Mouse (Mus musculus) CH12.LX (cell line): Measurements from ENCODE around the gene Siglec1.

Experiments
- CHD1 ChIP-seq: IDR thresholded peaks from 2 replicates; pipeline ENCODE4 v1.6.1; 2012; ENCODE audit warnings: low read depth, low read length, improper control_type of control experiment, inconsistent platforms
- CTCF ChIP-seq, 2 experiments: IDR thresholded peaks in 1 of 2; conservative IDR thresholded peaks in 1 of 2; 2 replicates each; pipeline ENCODE4 v1.5.1; 2011 to 2012; ENCODE audit warnings: low read depth in 2 of 2, low read length in 2 of 2, improper control_type of control experiment in 1 of 2, inconsistent platforms in 1 of 2, mild to moderate bottlenecking in 1 of 2, moderate library complexity in 1 of 2
- ELF1 ChIP-seq: IDR thresholded peaks from 2 replicates; pipeline ENCODE4 v1.6.1; 2014; ENCODE audit warnings: low read depth, mild to moderate bottlenecking, inconsistent platforms, low read length, improper control_type of control experiment
- KAT2A ChIP-seq: IDR thresholded peaks from 2 replicates; pipeline ENCODE4 v1.6.1; 2012; ENCODE audit warnings: low read length, improper control_type of control experiment, inconsistent platforms; ENCODE audit not compliant: insufficient replicate concordance
- MAX ChIP-seq: IDR thresholded peaks from 2 replicates; pipeline ENCODE4 v1.6.1; 2011; ENCODE audit warnings: low read length, improper control_type of control experiment
- POLR2A ChIP-seq: IDR thresholded peaks from 2 replicates; pipeline ENCODE4 v1.6.1; 2011; ENCODE audit warnings: low read depth, mild to moderate bottlenecking, improper control_type of control experiment, low read length
- POLR2AphosphoS2 ChIP-seq: IDR thresholded peaks from 2 replicates; pipeline ENCODE4 v1.6.1; 2011; ENCODE audit warnings: low read depth, low read length, improper control_type of control experiment
- TBP ChIP-seq: conservative IDR thresholded peaks from 2 replicates; pipeline ENCODE4 v1.6.1; 2011; ENCODE audit warnings: low read depth, low read length, improper control_type of control experiment
- USF1 ChIP-seq: IDR thresholded peaks from 2 replicates; pipeline ENCODE4 v1.6.1; 2014; ENCODE audit warnings: low read depth, mild to moderate bottlenecking, inconsistent platforms, low read length, improper control_type of control experiment
- USF2 ChIP-seq: conservative IDR thresholded peaks from 2 replicates; pipeline ENCODE4 v1.6.1; 2011; ENCODE audit warnings: low read depth, low read length, improper control_type of control experiment
- ZC3H11A ChIP-seq: IDR thresholded peaks from 2 replicates; pipeline ENCODE4 v1.6.1; 2012; ENCODE audit warnings: low read depth, mild to moderate bottlenecking, inconsistent platforms, low read length, improper control_type of control experiment

DNA sequence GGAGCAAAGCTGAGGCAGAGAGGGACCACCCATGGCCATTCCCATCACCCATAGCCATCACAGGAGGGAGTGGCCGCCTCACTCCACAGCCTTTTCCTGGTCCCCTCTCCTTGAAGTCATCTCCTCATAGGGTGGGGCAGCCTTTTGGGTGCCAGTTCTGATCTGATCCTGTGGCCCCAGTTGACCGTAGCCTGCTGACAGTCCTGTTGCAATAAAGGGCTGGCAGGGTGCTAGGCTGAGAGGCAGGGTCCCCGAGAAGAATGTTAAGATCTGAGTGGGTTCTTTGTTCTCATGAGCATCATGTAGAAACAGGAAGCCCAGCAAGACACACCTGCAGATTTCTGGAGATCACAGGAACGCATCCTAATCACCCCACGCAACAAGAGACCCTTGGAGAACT is 41.6 kb upstream of the Siglec1 start:
- TF ChIP-seq USF2 (no peak), CTCF (conservative IDR thresholded peaks at IDR 0.05 in 1 of 2, IDR thresholded peaks at IDR 0.05 in 1 of 2; ENCODE audit: low read depth in 2 of 2, low read length in 2 of 2) (no peak), MAX (no peak), ZC3H11A (no peak), CHD1 (no peak), ELF1 (no peak), TBP (no peak), POLR2AphosphoS2 (no peak), USF1 (no peak), POLR2A (no peak), KAT2A (no peak)
